Mouse (Mus musculus): Measurements from ENCODE around the gene Parm1.

DNA sequence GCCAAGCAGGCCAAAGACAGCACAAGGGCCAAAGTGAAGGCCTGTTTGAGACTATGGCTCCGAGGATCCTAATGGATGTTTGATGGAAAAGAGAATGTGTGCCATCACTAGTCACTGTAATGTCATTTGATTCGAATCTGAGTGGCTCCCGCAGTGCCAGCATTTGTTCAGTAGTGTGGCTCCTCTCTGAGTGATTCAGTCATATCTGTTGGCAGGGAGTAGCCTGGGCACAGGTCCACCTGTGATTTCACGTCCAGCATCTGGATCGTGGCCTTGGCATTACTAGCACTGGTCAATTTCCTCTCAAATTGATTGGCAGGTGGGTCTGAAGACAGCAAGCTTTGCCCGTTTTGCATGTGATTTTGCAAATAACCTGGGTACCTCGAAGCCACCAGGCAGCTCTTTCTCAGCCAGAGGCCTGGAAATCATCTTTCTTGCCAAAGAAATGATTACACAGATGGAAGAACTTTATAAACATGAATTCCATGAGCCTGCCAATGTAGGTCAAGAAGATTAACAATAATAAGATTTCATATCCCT is 41.7 kb downstream of the Parm1 start:
- TF ChIP-seq CTCF (IDR thresholded peaks at IDR 0.05; ENCODE audit: control insufficient read depth, insufficient read depth, insufficient replicate concordance, low read depth, low read length) (no peak), POLR2A (IDR thresholded peaks at IDR 0.05; ENCODE audit: control insufficient read depth, low read depth, low read length) (no peak)
